Mouse (Mus musculus): ENCODE measurements around the gene Cdk19. TPM values are rescaled to one million over a fixed set of nuclear protein-coding genes. Genes with fewer than 3 reads are reported as not detected.
"Not testable (repeated sequence)": the region's sequence is repeated elsewhere in the genome, so short reads cannot be mapped to it uniquely, and the experiment has no call there.

Gene Cdk19
- total RNA-seq, 2 experiments from 2014 or later = 50.2 to 54.1 TPM

DNA sequence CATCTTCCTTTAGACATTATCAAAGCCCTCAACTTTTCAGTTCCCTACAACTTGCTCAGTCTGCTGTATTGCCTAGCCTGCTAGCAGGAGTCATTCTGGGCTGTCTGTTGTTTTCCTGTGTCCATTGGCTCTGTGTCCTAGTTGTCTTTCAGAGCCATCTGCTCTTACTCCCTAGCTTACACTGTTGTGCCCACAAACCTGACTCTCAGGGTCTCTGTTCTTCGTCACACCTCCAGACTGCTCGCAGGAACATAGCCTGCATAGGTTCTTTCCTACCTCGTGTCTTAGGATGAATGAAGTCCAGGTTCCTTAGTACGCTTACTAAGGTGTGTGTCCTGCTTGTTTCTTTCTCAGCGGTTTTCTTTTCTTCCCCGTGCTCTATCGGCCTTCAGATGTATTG is 35.5 kb downstream of the Cdk19 start:
- intact Hi-C loops (cut with DNase I) = loop anchor here (5.0 kb wide), 3 partner anchors 42 to 147 kb away; no protein-coding TSS in a partner anchor
- no peak for DNase-seq (ENCODE audit: low spot score in 2 of 2)

- intact Hi-C loops (cut with DNase I) = no loop called here
Observed at GRCm38 (mm10) chr10:40376286-40376685, 36.9 kb downstream of the Cdk19 start.

DNA sequence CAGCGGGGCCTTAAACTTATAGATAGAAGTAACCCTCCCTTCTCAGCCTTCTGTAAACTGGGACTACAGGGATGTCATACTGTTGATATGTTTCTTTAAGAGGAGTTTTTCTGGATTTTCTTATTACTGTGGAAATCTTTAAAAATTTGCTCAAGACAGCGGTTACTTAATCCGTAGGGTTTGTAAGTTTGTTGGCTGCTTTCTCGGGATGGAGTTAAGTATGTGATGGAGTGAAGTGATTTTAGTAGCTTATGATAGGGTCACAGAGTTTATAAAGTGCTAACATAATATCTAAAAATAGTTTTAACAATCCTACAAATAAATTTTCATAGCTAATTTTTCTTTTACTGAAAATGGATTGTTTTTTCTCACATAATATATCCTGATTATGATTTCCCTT is 38.9 kb downstream of the Cdk19 start:
- DNase-seq (ENCODE audit: low spot score in 2 of 2) = no peak
- intact Hi-C loops (cut with DNase I) = no loop called here

More at GRCm38 (mm10) chr10:40376286-40376685, 36.9 kb downstream of the Cdk19 start:
- peak; percentile 66 to 67 for DNase-seq (ENCODE audit: low spot score in 2 of 2)

DNA sequence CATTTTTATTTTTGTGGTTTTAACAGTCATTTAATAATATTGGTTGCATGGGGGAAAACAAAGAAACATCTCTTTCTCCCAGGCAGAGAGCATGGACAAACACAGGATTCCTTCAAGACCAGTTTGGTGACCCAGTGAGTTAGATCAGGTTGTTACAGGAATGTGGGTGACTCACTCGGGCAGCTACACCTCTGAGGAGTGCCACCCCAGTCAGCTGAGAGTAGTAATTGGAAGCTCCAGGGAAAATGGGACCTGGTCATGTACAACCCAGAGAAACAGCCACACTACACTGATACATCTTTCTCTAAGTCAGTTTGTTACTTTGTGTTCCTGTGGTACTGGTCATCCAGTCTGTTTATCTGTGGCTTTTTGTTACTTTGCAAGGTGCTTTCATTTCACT is 40.3 kb downstream of the Cdk19 start:
- no peak for DNase-seq (ENCODE audit: low spot score in 2 of 2)
- intact Hi-C loops (cut with DNase I) = no loop called here

DNA sequence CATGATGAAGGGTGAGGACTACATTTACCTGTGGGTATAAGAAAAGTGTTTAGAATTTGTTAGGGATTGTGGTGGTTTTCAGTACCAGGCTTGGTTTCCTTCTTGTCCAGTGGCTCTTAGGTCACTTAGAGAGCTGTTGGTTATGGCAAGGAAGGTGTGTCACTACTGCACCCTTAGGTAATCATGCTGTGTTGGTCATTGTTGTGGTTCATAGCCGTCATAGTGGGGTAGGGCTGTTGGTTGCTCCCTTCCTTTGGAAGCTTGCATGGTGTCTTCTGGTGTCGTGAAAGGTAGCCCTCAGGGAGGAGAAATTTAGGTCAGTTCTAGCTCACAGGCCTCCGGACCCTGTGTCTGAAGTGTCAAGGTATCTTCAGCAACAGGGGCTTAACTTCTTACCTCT is 46.0 kb downstream of the Cdk19 start:
- no peak for DNase-seq (ENCODE audit: low spot score in 2 of 2)
- intact Hi-C loops (cut with DNase I) = no loop called here

DNA sequence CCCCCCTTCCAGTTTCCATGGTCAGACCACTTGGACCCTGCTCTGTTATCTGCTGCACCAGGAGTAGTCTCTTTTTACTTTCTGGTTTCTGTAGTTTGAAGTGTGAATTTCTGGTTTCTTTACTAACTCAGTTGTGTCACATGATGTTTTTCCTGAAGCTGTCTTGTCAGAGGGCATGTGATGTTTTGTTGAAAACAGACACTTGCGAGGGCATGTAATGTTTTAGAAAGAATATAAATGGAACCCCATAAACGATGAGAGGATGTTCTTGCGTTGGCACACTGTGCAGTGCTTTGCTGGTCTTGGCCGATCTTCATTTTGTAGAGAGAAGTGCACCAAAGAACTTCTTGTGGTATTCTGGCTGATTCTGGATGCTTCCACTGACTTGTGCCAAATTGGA is 46.8 kb downstream of the Cdk19 start:
- DNase-seq (ENCODE audit: low spot score in 2 of 2) = no peak
- intact Hi-C loops (cut with DNase I) = no loop called here

GRCm38 (mm10) chr10:40393447-40394143 is 54.2 kb downstream of the Cdk19 start:
- intact Hi-C loops (cut with DNase I) = no loop called here
- DNase-seq (ENCODE audit: low spot score in 2 of 2) = no peak

- no peak for DNase-seq (ENCODE audit: low spot score in 2 of 2)
- intact Hi-C loops (cut with DNase I) = no loop called here
Observed at GRCm38 (mm10) chr10:40398842-40399241, 59.5 kb downstream of the Cdk19 start.

GRCm38 (mm10) chr10:40399328-40399727 is 60.0 kb downstream of the Cdk19 start:
- DNase-seq (ENCODE audit: low spot score in 2 of 2) = no peak
- intact Hi-C loops (cut with DNase I) = no loop called here

GRCm38 (mm10) chr10:40400293-40400692 is 60.9 kb downstream of the Cdk19 start:
- intact Hi-C loops (cut with DNase I) = no loop called here
- DNase-seq (ENCODE audit: low spot score in 2 of 2) = no peak

DNA sequence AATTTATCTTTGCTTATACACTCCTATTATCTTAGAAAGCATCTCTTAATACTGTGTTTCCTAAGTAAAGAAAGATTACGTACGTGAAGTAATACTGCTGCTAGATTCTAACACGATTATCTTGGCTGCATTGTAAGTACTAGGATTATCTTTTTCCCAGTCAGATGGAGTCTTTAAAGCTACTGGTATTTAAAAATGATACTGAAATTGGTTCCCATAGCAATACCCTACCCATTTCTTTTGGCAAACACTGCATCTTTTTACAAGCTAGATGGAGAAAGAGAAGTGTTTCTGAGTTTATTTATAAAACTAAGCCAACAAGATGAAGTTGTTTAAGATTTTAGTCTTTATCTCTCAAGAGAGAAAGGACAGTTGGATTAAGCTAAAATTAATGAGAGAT is 67.3 kb downstream of the Cdk19 start:
- no peak for DNase-seq (ENCODE audit: low spot score in 2 of 2)
- intact Hi-C loops (cut with DNase I) = no loop called here

DNA sequence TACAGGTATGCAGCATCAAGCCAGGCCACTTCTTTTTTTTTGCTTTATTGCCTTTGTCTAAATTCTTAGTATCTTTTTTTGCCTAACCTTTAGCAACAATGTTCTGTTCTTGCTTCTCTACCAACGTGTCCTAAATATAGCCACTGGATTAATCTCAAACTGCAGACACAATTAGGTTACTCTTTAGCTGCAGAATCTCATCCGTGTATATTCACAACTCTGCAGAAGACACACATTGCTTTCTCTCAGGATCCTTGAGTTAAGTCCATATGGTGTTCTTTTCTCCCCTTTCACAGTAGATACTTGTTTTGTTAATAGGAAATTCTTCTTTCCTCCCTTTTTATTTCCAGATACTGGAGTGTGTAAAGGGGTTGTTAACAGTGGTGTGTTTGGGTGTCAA is 70.0 kb downstream of the Cdk19 start:
- DNase-seq (ENCODE audit: low spot score in 2 of 2) = no peak
- intact Hi-C loops (cut with DNase I) = no loop called here

DNA sequence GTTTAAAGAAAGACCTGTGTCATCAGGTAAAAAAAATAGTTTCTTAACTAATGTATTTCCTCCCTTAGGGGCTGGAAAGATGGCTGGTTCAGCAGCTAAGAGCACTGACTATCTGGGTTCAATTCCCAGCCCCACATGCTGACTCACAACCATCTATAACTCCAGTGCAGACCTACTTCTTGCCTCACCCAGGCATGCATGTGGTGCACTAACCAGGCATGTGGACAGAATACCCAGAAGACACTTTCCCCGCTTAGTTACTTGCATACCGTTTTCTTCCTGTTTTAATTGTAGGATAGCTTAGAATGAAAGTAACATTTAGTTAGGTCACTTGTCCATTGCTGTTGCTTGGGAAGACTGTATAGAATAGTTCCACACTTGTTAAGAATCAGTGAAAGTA is 72.0 kb downstream of the Cdk19 start:
- intact Hi-C loops (cut with DNase I) = no loop called here
- no peak for DNase-seq (ENCODE audit: low spot score in 2 of 2)

GRCm38 (mm10) chr10:40416944-40417343 is 77.6 kb downstream of the Cdk19 start:
- intact Hi-C loops (cut with DNase I) = loop anchor here (5.0 kb wide), 1 partner anchor 45 kb away; no protein-coding TSS in a partner anchor
- peak; percentile 54 to 65 for DNase-seq (ENCODE audit: low spot score in 2 of 2)

- no peak for DNase-seq (ENCODE audit: low spot score in 2 of 2)
- intact Hi-C loops (cut with DNase I) = loop anchor here (5.0 kb wide), 1 partner anchor 48 kb away; no protein-coding TSS in a partner anchor
Observed at GRCm38 (mm10) chr10:40419841-40420240, 80.5 kb downstream of the Cdk19 start.

DNA sequence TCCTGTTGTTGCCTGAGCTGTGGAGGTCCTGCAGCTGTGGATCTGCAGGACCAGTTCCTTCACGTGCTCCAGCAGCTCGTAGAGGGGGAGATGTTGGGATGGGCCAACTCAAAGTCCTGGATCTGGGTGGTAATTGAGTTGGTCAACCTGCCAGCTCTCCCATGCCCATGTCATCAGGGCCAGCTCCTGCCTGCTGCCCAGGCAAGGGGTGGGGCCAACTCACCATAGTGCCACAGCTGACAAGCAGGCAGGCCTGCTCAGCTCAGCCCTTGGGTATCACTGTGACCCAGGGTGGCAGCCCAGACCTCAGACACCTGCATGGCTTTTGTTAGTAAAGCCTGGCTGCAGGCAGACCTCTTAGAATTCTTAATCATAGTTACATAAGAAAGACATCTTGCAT is 81.3 kb downstream of the Cdk19 start:
- DNase-seq (ENCODE audit: low spot score in 2 of 2) = no peak
- intact Hi-C loops (cut with DNase I) = no loop called here

GRCm38 (mm10) chr10:40421724-40422123 is 82.4 kb downstream of the Cdk19 start:
- intact Hi-C loops (cut with DNase I) = no loop called here
- DNase-seq (ENCODE audit: low spot score in 2 of 2) = no peak

DNA sequence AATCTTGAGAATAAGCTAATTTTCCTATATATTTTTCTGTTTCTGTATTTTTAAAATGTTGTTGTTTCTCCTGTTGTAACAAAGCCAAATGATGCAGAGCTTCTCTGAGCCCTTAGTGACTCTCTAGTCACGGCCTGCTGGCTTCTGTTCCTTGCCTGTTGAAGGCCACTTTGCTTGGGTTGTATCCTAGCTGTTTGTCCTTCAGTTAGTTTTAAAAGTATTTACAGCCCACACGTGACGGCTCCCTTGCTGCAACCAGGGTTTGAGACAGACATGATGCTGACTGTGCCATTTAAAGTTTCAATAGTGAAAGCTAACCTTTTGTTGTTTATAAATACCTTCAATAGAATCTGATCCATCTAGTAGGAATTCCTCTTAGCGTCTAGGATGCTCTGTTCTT is 83.3 kb downstream of the Cdk19 start:
- intact Hi-C loops (cut with DNase I) = no loop called here
- DNase-seq (ENCODE audit: low spot score in 2 of 2) = no peak

DNA sequence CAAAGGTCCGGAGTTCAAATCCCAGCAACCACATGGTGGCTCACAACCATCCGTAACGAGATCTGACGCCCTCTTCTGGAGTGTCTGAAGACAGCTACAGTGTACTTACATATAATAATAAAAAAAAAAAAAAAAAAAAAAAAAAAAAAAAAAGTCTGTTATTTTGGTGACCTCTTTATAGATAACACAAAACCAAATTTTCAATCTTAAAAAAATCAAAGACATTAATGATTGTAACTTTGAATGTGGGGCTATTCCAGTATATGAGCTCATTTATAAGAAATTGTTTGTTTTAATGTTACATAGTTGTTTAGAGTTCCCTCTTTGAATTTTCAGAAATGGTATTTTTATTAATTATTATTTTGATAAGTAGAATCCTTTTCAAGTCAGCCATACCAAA is 85.1 kb downstream of the Cdk19 start:
- intact Hi-C loops (cut with DNase I); DNase-seq (ENCODE audit: low spot score in 2 of 2): not testable (repeated sequence)

GRCm38 (mm10) chr10:40425243-40426095 is 86.1 kb downstream of the Cdk19 start:
- intact Hi-C loops (cut with DNase I) = no loop called here
- DNase-seq (ENCODE audit: low spot score in 2 of 2) = no peak

DNA sequence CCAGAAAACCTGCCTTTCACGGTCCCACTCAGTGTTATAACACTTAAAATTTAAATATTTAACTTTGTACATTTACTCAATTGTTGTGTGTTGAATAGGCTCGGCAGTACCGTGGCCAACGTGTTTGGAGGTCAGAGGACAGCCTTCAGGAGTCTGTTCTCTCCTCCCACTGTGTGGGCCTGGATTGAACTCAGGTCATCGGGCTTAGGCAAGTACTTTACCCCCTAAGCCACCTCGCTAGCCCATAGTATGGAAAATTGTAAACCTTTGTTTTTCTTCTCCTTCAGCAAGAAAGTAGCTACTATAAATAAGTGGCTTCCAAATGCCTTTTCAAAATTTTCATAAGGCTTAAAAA is 86.7 kb downstream of the Cdk19 start:
- no peak for DNase-seq (ENCODE audit: low spot score in 2 of 2)
- intact Hi-C loops (cut with DNase I) = no loop called here

Data from left cerebral cortex, postnatal 36 days (tissue).